15 mouse cellular contexts compared by ENCODE assay signal in the genomic region with DNA sequence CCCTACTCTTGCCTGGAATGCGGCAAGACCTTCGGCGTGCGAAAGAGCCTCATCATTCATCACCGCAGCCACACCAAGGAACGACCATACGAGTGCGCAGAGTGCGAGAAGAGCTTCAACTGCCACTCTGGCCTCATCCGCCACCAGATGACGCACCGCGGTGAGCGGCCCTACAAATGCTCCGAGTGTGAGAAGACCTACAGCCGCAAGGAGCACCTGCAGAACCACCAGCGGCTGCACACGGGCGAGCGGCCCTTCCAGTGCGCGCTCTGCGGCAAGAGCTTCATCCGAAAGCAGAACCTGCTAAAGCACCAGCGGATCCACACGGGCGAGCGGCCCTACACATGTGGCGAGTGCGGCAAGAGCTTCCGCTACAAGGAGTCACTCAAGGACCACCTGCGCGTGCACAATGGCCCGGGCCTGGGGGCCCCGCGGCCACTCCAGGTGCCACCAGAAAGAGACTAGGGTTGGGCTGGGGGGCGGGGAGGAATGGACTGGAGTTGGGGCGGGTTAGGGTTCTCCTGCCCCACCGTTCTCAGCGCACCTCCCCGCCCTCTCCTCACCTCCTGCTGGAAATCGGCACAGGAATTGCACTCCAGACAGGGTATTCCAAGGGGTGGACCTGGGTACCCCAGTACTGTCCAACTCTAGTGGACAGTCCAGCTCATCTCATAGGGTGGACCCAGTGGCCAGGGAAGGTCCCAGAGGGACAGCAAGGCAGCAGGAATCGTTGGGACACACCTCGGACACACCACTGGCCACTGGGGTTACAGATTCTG. TPM values are rescaled to one million over a fixed set of nuclear protein-coding genes. Genes with fewer than 3 reads are reported as not detected.
DNase-seq lines count a peak whose midpoint lies in the region; ATAC-seq and TF ChIP-seq lines count a peak whose summit lies in the region.
"Had no signal": no experiment of that assay in that cellular context is flagged by ENCODE, and none has a peak within 500 bp of the region (broad histone marks: within the 10 kb centered on the region; RNA-seq: fewer than 3 reads in every experiment).

No protein-coding gene starts in this region.

- peak; percentile 30; the same call in 1 of the 2 replicates for ATAC-seq in hindbrain, postnatal 0 days
- ATAC-seq in neural tube, embryonic 13.5 days (ENCODE audit: low read depth): peak; percentile 24; the same call in 1 of the 2 replicates

- no peaks in the 10 kb centered on the region for H3K9me3 ChIP-seq in hindbrain, postnatal 0 days (ENCODE audit: low read length)
- H3K9me3 ChIP-seq in neural tube, embryonic 13.5 days: no peaks in the 10 kb centered on the region
- H3K9me3 ChIP-seq: stomach, embryonic 15.5 days had no signal

- H3K4me2 ChIP-seq in hindbrain, postnatal 0 days (ENCODE audit: low read depth, low read length): no peak overlapping the region
- no peak overlapping the region for H3K4me2 ChIP-seq in neural tube, embryonic 13.5 days
- H3K4me2 ChIP-seq: stomach, embryonic 15.5 days had no signal

- H3K27ac ChIP-seq in hindbrain, postnatal 0 days: no peak overlapping the region
- no peak overlapping the region for H3K27ac ChIP-seq in neural tube, embryonic 13.5 days (replicated peaks)
- H3K27ac ChIP-seq: stomach, embryonic 15.5 days had no signal

- no peak overlapping the region for H3K4me3 ChIP-seq in hindbrain, postnatal 0 days (ENCODE audit: low read length)
- H3K4me3 ChIP-seq in neural tube, embryonic 13.5 days: no peak overlapping the region
- H3K4me3 ChIP-seq: erythroblast, embryonic 14.5 days; stomach, embryonic 15.5 days had no signal

- 62% methylated on average over 44 of the region's 44 CpGs for WGBS in hindbrain, postnatal 0 days
- WGBS in neural tube, embryonic 13.5 days: 50% methylated on average over 44 of the region's 44 CpGs

- DNase-seq in heart, adult 11 months: peak; percentile 68
- DNase-seq in heart, postnatal 14 days: no peak
- DNase-seq in ZHBTc4 (ENCODE audit: low read depth, low spot score): peak; percentile 80
- DNase-seq in hindbrain, postnatal 0 days (ENCODE audit: low spot score): no peak
- no peak for DNase-seq in adrenal gland, postnatal 25 days
- DNase-seq in lung, postnatal 10 days: no peak
- no peak for DNase-seq in c-Kit-positive CD71-positive TER-119-positive erythroid progenitor cells, embryonic 14.5 days (ENCODE audit: low spot score)
- DNase-seq: cerebellum, adult 9-11 months; gastrocnemius, postnatal 14 days; kidney, adult 9 months; lung, postnatal 4 days; right cerebral cortex, postnatal 14 days had no signal

- H3K4me1 ChIP-seq in hindbrain, postnatal 0 days (ENCODE audit: insufficient read depth, low read length): no peaks in the 10 kb centered on the region
- no peaks in the 10 kb centered on the region for H3K4me1 ChIP-seq in neural tube, embryonic 13.5 days (replicated peaks)
- H3K4me1 ChIP-seq: stomach, embryonic 15.5 days had no signal

- H3K36me3 ChIP-seq in hindbrain, postnatal 0 days (ENCODE audit: insufficient read depth, low read length): peaks cover 52% of the 10 kb centered on the region
- H3K36me3 ChIP-seq in neural tube, embryonic 13.5 days: peaks cover 81% of the 10 kb centered on the region

- intact Hi-C loops in heart, postnatal 14 days (cut with DNase I): no loop called here

- no peak overlapping the region for H3K9ac ChIP-seq in hindbrain, postnatal 0 days (replicated peaks; ENCODE audit: low read length)
- H3K9ac ChIP-seq in neural tube, embryonic 13.5 days: no peak overlapping the region
- H3K9ac ChIP-seq: stomach, embryonic 15.5 days had no signal

- H3K27me3 ChIP-seq in hindbrain, postnatal 0 days (ENCODE audit: insufficient read depth, low read length): no peaks in the 10 kb centered on the region
- peaks cover 21% of the 10 kb centered on the region for H3K27me3 ChIP-seq in neural tube, embryonic 13.5 days
- H3K27me3 ChIP-seq: stomach, embryonic 15.5 days had no signal

- TF ChIP-seq CTCF in hindbrain, postnatal 0 days (IDR thresholded peaks at IDR 0.05; ENCODE audit: low read depth): no peak

RNA-seq across cellular contexts. Expression of a gene that starts 15.2 kb away (rescaled TPM):
- 10 to 100 TPM; 11.7 to 13.0 TPM for total RNA-seq in heart, postnatal 14 days (2021)
- total RNA-seq in hindbrain, postnatal 0 days (2014; rRNA removed): 15.3 and 17.0 TPM in 2 replicates
- 19.6 and 20.3 TPM in 2 replicates for polyA plus RNA-seq in hindbrain, postnatal 0 days (2015; fragmentation: Nextera tagmentation; extraction: Ambion mirVana)
- polyA plus RNA-seq in neural tube, embryonic 13.5 days (2015; fragmentation: Nextera tagmentation; extraction: Ambion mirVana): 15.8 and 17.0 TPM in 2 replicates
- 18.9 and 19.2 TPM in 2 replicates for total RNA-seq in adrenal gland, postnatal 25 days (2021)

RNA-seq across cellular contexts. Expression of a gene that starts 28.1 kb away (rescaled TPM):
- 1 to 10 TPM; 8.5 to 9.1 TPM for total RNA-seq in heart, postnatal 14 days (2021)
- total RNA-seq in hindbrain, postnatal 0 days (2014; rRNA removed): 41.8 and 43.8 TPM in 2 replicates
- polyA plus RNA-seq in hindbrain, postnatal 0 days (2015; fragmentation: Nextera tagmentation; extraction: Ambion mirVana): 14.4 and 15.5 TPM in 2 replicates
- 22.1 and 23.0 TPM in 2 replicates for polyA plus RNA-seq in neural tube, embryonic 13.5 days (2015; fragmentation: Nextera tagmentation; extraction: Ambion mirVana)
- 13.2 and 15.6 TPM in 2 replicates for total RNA-seq in adrenal gland, postnatal 25 days (2021)

RNA-seq across cellular contexts. Expression of a gene that starts 48.1 kb away (rescaled TPM):
- 1 to 10 TPM; 1.3 to 1.9 TPM for total RNA-seq in heart, postnatal 14 days (2021)
- total RNA-seq in hindbrain, postnatal 0 days (2014; rRNA removed): 30.6 and 32.0 TPM in 2 replicates
- 21.0 and 21.3 TPM in 2 replicates for polyA plus RNA-seq in hindbrain, postnatal 0 days (2015; fragmentation: Nextera tagmentation; extraction: Ambion mirVana)
- 14.7 and 15.4 TPM in 2 replicates for polyA plus RNA-seq in neural tube, embryonic 13.5 days (2015; fragmentation: Nextera tagmentation; extraction: Ambion mirVana)
- 7.9 and 9.0 TPM in 2 replicates for total RNA-seq in adrenal gland, postnatal 25 days (2021)

Comparison
In these comparisons a context has a peak if more than half of its experiments do, and no peak if none do; other contexts are left out.
1. DNase-seq: peak in heart, adult 11 months (single experiment) and ZHBTc4 (single experiment); none in heart, postnatal 14 days (0 of 2), hindbrain, postnatal 0 days (single experiment), adrenal gland, postnatal 25 days (single experiment), lung, postnatal 10 days (single experiment) and c-Kit-positive CD71-positive TER-119-positive erythroid progenitor cells, embryonic 14.5 days (single experiment).